Mouse (Mus musculus) left cerebral cortex, adult 9 months (tissue): ENCODE results near the gene Men1.

ENCODE experiments used
- DNase-seq, 2 experiments: peaks; one replicate each; pipeline ENCODE4 v3.0.0; 2022; ENCODE audit warnings: low spot score in 2 of 2

The Men1 gene

GRCm38 (mm10) chr19:6364317-6364725, 29.5 kb downstream of the Men1 start:
- DNase-seq: peak; percentile 74 to 91

DNA sequence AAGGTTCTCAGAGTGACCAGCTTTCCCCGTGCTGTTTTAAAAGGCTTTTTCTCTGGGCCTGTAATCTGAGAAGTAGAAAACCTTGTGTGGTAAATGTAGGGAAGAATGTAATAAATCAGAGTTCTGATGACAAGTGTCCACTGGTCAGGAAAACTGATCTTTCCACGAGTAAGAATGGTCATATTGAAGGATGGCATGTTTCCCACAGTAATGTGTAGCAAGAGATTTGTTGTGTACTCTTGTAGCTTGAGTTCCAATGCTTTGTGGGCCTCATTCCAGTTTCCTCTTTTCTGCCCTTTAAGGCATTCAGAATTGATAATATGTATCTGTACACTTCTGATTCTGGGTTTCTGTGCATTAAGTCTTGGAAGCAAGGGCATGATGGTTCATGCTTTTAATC, 30.1 kb downstream of the Men1 start:
- DNase-seq: no peak

GRCm38 (mm10) chr19:6370175-6370574, 35.4 kb downstream of the Men1 start:
- DNase-seq: no peak

DNA sequence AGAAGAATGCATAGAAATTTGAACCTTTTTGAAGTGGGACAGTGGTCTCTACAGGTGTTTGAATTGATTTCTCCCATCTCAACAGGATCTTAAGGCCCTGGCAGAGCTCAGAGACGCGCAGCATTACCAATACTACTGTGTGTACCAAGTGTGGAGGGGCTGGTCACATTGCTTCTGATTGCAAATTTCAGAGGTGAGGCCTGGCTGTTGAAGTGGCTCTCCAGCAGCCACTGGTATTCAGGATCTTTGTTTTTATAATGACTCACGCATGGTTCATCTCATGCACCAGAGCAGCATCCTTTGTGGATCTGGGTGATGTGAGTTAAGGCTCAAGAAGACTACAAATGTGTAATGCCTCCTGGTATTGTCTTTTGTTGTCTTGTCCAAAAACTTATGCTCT, 37.7 kb downstream of the Men1 start:
- no peak for DNase-seq

DNA sequence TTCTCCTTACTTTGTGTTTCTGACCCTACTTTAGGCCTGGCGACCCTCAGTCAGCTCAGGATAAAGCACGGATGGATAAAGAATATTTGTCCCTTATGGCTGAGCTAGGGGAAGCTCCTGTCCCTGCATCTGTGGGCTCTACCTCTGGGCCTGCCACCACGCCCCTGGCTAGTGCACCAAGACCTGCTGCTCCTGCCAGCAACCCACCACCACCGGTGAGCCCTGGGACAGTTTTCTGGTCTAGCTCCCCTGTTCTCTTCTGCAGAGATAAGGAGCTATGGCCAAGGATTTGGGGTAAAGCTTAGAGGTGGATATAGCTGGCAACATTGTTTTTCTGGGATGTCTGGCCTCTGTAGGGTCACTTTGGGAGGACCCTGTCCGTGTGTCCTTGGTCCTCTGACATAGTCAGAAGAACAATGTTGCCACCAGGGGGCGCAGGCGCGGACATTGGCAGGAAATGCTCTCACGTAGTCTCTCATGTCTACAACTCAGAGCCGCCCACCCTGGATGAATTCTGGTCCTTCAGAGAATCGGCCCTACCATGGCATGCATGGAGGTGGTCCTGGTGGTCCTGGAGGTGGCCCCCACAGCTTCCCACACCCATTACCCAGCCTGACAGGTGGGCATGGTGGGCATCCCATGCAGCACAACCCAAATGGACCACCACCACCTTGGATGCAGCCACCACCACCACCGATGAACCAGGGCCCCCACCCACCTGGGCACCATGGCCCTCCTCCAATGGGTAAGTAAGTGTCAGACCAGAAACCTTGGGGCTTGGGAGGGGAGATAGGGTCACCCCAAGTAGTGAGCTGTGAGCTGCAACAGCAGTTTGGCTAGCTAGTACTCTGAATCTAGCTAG, 39.0 kb downstream of the Men1 start:
- peak in 1 of 2 experiments; percentile 73 for DNase-seq

DNA sequence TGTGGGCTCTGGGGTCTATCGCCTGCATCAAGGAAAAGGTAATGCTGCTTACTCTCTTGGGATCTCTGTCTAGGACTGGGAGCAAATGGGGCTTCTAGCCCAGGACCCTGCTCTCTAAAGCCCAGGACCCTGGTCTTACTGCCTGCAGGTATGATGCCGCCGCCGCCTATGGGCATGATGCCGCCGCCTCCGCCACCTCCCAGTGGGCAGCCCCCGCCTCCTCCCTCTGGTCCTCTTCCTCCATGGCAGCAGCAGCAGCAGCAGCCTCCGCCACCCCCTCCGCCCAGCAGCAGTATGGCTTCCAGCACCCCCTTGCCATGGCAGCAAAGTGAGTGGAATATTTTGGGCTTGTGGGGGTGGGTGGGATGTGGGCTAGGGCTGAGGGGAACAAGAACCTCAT, 39.8 kb downstream of the Men1 start:
- no peak for DNase-seq

DNA sequence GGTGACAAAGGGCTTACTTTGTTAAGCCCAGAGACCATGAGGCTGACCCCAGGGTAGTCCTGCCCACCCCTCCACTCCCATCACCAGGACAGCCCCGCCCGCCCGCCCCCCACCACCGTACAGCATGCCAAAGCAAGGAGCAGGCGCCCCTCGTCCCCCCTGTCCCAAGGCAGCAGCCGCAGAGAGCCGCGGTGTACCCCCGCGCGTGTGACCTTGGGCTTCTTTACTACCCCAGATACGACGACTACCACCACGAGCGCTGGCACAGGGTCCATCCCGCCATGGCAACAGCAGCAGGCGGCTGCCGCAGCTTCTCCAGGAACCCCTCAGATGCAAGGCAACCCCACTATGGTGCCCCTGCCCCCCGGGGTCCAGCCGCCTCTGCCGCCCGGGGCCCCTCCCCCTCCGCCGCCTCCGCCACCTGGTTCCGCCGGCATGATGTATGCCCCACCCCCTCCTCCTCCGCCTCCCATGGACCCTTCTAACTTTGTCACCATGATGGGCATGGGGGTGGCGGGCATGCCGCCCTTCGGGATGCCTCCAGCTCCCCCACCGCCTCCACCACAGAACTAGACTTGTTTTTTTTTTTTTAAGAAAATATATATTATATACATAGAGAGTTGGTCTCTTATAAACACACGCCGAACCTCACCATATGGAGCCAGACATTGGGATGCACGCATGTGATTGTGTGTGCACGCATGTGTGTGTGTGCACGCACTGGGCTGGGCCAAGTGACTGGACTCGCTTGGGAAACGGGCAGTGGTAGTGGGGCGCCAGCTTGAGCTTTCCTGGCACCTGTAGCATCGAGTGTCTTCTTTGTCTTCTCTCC, 40.9 kb downstream of the Men1 start:
- DNase-seq: no peak

GRCm38 (mm10) chr19:6376255-6376564, 41.4 kb downstream of the Men1 start:
- DNase-seq: peak in 1 of 2 experiments; percentile 43

DNA sequence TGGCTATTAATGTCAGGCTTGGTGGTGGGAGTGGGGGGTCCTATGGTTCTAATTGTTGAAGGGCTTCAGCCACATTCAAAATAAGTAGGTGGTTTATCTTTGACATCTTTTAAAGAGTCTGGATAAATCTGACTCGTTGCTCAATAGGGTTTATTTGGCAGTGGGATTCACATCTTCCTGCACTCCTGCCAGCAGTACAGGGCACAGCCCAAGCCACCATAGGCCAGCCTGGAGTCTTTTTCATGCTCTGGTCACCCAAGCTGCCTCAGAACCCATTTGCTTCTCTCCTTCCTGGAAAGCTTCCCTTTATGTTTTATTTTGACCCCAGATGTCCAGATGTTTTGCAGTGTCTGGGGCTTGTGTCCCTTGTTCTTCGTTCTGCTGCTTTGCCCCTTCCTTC, 41.9 kb downstream of the Men1 start:
- no peak for DNase-seq

DNA sequence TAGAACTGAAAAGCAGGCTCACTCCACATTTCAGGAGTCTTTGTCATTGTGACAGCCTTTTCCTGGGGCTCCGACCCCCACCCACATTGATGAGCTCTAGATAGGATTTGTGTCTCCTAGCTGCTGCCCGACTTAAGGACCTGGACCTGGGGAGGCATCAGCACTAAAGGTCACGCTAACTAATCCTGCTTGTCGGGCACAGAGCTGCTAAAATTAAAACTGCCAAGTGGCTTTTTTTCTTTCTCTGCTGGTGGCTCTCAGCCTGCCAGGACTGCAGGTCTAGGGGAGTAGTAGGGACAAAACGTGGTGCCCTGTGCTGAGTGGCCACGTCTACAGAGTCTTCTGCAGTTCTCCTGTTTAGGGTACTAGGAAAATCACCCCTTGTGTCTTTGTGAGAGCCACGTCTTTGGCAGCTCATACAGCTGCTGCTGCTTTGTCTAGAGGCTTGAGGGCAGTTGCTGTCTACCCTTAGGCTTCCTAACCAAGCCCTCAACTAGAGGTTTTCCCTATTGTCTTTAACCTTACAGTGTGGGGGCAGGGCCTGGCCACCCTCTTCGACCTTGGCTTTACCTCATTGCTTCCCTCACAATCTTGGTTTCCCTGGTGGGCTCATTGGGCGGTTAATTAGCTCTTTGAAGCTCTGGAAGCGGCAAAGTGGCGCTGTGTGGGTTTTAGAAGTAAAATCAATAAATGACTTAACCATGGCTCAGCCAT, 42.7 kb downstream of the Men1 start:
- no peak for DNase-seq

DNA sequence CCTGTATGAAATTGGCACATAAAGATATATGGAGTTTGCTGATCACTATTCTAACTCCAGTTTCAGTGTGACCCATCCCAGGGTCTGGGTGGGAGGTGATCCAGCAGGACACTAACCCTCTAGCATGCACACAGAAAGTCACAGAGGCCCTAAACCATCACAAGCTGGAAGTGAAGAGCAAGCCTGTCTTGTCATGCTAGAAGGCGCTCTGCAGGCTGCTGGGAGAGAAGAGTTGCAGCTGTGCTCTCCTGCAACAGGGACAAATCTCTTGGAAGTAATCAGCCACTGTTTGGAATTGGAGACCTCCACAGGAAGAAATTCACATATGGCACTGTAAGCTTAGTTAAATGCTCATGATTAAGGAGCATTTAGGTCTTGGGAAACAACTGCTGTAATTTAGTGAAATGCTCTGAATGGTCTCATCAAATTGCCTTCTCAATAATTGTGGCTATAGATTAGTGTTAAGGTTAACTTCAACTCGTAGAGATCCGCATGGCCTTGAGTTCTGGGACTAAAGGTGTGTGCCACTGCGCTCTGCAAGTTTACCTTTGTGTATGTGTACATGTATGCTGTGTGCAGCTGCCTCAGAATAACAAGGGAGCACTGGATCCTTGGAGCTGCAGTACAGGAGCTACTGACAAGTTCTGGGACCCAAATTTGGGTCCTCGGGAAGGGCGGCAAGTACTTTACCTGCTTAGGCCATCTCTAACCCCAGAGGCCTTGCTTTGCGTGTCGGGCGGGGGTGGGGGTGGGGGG, 45.8 kb downstream of the Men1 start:
- DNase-seq: no peak

DNA sequence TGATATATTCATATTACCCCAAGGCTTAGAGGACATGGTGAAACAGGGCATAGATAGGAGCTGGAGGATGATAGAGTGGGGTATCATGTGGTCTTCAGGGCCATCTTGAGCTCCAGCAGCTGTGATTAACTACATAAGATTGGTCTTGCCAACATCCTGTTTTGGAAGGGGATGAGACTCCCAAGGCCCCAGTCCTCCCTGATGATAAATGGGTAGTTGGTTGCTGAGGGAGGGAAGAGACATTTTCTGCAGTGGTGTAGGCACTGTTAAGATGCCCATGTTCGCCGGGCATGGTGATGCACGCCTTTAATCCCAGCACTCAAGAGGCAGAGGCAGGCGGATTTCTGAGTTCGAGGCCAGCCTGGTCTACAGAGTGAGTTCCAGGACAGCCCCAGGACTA, 46.5 kb downstream of the Men1 start:
- DNase-seq: no peak

DNA sequence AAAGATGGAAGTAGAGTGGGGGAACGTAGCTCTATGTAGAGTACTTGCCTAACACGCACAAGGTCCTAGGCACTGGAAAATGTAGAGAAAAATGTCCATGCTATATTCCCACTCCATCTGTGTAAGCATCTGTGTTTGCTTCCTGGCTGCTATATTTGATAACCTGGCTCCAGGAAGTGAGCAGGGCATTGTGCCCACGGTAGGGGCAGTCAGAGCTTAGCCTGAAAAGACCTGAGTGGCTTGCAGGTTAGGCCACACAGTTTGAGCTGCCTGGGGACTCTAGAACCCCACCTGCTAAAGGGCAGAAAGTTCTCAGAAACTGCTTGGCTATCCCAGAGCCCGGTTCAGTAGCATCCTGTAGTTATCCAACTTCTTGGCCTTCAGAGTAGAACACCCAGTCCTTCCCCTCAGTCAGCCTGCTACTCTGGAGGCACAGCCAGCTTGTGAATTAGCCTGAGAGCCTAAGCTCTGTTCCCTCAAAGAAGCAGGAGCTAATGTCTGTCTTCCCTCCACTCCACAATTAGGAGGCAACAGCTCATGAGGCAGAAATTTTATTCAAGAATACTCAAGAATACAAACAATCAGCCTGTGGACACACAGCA, 47.6 kb downstream of the Men1 start:
- DNase-seq: no peak

- no peak for DNase-seq
Measured at GRCm38 (mm10) chr19:6383470-6383869, 48.7 kb downstream of the Men1 start.

- DNase-seq: peak in 1 of 2 experiments; percentile 55
Measured at GRCm38 (mm10) chr19:6384128-6384527, 49.3 kb downstream of the Men1 start, which contains the start of gene Pygm. TSS of gene Pygm (plus strand) at chr19:6384399.

GRCm38 (mm10) chr19:6384954-6385353, 50.2 kb downstream of the Men1 start:
- DNase-seq: no peak

- DNase-seq: no peak
Measured at GRCm38 (mm10) chr19:6385419-6385818, 50.6 kb downstream of the Men1 start.

DNA sequence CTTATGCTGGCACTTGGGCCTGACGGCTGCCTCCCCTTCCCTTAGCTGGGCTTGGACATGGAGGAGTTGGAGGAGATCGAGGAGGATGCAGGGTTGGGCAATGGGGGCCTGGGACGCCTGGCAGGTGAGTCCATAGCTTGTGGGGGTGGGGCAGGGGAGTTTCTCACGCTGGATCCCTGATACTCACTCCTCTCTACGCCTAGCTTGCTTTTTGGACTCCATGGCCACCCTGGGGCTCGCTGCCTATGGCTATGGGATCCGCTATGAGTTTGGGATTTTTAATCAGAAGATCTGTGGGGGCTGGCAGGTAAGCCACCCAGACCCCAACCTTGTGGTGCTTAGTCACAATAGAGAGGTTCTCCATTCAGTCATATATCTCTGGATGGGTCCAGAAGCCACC, 51.0 kb downstream of the Men1 start:
- DNase-seq: no peak

GRCm38 (mm10) chr19:6386234-6386633, 51.5 kb downstream of the Men1 start:
- DNase-seq: no peak

GRCm38 (mm10) chr19:6388006-6388405, 53.2 kb downstream of the Men1 start:
- DNase-seq: no peak

- DNase-seq: no peak
Measured at GRCm38 (mm10) chr19:6389803-6390202, 55.0 kb downstream of the Men1 start.
